Mouse (Mus musculus): ENCODE results near the gene Map2k2.
A peak's percentile ranks its signal among the peaks of the same experiment; 100 is the strongest.
"Not testable (repeated sequence)": the region's sequence is repeated elsewhere in the genome, so short reads cannot be mapped to it uniquely, and the experiment has no call there.

The Map2k2 gene

DNA sequence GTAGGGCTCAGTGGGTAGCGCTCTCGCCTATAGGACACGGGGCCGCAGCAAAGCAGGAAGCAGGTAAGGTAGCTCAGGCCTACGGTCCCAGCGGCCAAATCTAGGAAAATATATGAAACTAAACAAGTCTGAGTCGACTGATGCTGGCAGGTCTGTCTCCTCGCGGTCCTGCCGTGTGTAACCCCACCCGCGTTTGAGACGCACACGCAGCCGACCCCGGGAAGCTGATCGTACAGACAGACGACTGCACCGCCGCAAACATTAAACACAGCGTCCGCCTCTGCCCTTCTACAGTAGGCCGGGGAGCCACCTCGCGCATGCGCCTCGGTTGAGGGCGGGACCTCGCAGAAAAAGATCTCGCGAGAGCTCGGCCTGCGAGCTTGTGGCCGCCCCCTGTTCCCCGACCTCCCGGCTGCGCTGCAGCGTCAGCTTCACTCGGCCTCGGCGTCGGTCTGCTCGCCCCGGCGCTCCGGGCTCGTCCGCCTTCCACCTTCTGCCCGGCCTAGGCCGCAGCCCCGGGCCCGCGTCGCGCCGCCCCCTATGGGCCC is at the start of gene Map2k2:
Gene Map2k2, plus strand, starts transcription at position 351 of the 548 bp plus-strand sequence.
- DNase-seq: peak; percentile 95

DNA sequence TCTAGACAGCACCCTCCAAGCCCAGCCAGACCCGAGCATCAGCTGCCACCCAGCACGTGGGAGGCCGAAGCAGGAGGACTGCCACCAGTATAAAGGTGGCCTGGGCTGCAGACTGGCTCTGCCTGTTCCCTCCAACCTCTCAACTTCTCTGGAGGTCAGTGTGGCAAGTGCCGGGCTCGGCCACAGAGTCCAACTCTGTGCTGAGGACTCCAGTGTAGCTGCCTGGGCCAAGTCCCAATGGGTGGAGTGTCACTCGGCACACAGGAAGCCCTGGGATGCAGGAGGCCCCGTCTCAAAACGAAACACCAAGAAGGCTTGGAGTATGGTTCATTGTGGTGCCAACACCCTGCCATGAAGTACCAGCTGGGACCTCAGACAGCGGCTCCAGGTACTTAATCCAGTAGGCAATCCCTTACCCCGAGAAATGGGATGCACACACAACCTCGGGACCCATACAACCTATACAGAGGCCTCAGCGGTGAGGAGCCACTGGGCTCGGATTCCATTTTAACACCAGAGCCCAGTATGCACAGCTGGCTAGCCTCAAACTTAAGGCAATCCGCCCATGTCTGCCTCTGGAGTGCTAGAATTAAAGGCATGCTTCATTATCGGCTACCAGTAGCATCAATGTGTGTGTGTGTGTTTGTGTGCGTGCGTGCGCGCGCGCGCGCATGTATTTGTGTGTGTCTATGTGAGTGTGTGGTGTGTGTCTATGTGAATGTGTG is 48.1 kb upstream of the Map2k2 start:
- no peak for DNase-seq

DNA sequence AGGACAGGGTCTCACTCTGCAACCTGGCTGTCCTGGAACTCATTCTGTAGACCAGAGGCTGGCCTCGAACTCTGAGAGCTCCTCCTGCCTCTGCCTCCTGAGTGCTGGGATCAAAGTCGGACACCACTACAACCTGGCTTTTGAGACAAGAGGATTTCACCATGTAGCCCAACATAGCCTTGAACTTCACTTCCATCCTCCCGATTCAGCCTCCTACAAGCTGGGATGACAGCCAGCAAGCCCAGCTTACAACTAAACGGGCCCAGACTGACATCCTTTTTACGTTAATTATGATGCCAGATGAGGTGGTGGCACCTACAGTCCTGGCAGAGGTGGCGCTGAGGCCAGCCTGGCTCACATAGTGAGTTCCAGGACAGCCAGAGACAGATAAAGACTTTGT is 46.8 kb upstream of the Map2k2 start:
- no peak for DNase-seq

DNA sequence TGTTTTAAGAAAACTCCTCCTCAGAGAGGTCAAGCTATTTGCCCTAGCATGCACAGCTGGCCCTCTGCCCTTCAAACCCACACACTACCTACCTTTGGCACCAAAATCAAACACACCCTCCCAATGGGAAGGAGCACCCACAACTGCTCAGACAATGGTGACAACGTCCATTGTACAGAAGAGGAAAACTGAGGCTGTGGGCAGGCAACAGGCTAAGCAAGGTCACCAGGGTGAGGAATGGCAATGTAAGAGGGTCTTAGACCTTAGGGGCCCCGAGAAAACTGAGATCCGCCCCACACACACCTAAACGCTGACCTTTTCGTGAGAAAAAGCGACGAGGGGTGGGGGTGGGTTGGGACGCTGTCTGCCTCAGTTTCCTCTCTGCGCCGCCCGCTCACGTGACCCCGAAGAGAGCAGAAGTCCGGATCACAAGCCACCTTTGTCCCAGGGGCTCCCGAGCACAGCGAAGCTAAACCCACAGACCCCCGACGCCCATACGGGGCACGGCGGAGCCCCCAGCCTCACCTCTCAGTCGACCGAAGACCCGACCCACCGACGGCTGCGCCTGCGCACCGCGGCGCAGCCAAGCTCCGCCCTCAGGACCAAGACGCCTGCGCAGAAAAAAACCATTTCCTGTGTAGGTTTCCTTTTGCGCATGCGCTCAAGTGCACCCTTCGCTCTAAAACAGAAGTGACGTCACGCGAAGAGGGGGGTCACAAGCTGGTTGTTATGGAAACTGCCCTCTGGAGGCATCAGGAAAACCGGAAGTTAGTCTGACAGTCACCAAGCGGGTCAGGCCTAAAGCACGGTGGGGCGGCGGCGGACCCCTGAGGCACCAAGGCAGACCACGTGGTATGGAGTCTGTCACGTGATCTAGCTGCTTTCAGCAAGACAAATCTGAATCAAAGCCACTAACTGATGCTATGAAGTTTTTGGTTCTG is 45.8 kb upstream of the Map2k2 start, which contains the start of gene Sgta:
Gene Sgta, minus strand, starts transcription at position 579 of the 941 bp plus-strand sequence.
- peak; percentile 98 for DNase-seq

DNA sequence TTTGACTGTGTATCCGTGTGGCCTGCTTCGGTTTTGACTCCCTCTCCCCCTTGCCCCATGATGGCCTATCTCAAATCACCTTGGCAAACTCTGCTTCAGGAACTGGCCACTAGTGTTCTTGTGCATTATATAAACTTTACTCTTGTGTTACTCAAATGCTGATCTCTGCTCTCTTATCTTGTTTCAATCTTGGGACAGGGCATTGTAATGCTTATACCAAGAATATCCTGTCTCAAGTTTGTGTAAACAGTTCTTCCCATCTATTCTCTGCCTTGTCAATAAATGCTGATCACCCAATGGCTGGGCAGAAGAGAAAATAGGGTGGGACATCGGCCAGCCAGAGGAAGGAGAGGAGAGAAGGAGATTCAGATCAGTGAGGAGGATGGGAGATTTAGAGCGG is 43.0 kb upstream of the Map2k2 start:
- no peak for DNase-seq

DNA sequence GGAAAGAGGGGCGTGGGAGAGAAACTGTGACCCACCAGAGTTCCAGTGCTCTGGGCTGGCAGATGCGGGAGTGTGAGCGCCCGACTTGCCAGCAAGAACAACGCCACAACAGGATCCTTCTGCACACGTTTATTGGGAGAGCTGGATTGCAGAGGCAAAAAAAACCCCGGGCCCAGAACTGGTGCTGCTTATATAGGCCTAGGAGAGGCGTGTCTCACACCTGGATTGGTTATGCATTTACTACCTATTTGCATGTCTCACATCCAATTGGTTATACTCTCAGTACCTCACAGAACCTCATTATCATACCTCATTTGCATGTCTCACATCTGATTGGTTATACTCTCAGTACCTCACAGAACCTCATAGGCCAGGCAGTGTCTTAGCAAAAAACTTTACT is 41.2 kb upstream of the Map2k2 start:
- DNase-seq: not testable (repeated sequence)

DNA sequence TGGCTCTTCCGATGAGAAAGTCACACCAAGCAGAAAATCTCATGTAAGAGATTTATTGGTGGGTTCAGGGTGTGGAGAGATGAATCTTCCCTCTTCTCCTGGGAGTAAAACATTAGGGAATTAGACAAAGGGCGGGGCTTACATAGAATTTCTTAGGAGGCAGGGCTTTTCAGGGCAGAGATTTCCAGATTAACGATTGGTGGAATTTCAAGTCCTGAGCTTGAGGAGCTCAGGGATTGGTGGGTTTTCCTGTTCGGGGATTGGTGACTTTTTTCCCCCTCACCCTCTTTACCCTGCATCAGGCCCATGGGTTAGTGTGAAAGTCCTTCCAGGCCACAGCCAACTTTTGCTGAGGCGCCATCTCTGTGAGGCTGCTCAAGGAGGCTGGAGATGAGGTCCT is 37.0 kb upstream of the Map2k2 start:
- no peak for DNase-seq

DNA sequence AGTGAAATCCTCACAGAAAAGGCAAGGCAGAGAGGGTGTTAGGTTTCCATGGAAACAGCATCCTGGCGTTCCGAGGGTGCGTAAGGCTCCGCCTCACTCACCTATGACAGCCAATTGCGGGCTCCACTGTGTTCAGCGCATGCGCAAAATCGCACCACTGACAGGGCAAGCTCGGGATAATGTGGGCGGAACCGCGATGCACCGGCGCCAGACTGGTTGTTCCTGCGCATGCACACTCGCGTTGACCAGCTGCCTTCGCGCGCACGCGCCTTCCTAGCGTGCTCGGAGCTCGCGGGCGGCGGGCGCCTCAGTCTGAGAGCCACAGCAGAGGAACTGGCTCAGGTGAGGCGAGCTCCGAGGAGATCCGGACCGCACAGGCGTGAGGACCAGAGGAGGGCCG is 35.9 kb upstream of the Map2k2 start, which contains the start of gene Thop1:
Gene Thop1, plus strand, starts transcription at position 200 of the 400 bp plus-strand sequence.
- peak; percentile 95 for DNase-seq

DNA sequence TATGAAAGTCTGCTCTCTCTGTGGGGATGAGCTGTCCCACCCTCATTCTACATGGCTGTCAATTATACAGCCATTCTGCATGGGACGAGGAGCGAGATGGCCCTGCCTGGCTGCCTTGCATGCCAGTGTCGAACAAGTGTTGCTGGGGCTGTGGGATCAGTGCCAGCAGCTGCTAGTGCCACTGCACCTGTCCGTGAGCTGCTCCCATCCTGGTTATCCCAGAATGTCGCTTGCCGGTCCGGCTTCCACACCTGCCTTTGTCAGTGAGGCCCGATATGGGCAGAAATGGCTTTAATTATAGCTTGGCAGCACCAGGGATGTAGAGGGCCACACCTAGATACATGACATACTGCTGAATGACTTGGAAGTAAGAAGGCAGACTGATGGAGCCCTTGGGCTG is 33.4 kb upstream of the Map2k2 start:
- no peak for DNase-seq

DNA sequence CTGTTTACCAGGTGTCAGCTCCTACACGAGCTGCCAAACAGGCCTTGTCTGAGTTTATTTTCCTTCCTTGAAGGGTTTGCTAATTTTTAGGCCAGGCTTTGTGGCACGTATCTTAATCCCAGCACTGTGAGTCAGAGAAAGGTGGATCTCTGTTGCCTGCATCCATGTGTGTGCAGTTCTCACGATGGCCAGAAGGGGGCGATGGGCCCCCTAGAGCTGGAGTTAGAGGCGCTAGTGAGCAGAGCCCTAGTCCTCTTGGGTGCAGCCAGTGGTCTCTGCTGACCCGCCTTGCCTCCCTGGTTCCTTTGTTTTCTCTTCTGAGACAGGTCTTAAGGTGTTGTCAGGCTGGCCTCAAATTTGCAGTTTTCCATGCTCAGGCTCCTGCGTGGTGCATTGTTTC is 32.3 kb upstream of the Map2k2 start:
- DNase-seq: no peak

DNA sequence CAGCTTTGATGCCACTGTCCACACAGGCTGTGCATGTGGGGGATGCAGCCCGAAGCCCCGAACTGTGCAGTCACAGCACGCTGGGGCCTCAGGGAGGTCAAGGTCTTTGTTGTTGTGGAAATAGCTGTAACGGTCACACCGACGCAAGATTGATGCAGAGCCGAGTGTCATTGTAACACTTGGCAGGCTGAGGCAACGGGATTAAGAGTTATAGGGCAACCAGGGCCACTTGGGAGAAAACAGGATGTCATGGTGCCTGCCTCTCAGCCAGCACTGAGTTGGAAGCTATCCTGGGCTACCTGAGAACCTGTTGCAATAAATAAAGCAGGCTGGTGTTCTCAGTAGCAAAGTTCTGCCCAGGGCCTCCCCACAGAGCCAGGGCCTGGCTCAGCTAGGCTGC is 30.0 kb upstream of the Map2k2 start:
- DNase-seq: no peak

DNA sequence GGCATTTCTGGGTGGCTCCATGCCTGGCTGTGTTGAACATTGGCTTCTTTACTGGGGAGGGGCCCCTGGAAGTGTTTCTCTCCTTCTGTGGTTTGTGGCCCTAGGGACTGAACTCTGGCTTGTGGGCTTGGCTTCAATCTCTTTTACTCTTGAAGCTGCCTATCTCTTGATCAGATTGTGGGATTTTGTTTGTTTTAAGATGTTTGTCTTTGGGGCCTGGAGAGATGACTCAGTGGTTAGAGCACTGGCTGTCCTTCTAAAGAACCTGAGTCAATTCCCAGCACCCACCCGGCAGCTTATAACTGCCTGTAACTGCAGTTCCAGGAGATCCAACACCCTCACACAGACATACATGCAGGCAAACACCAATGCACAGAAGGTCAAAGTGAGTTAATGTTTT is 29.4 kb upstream of the Map2k2 start:
- no peak for DNase-seq

DNA sequence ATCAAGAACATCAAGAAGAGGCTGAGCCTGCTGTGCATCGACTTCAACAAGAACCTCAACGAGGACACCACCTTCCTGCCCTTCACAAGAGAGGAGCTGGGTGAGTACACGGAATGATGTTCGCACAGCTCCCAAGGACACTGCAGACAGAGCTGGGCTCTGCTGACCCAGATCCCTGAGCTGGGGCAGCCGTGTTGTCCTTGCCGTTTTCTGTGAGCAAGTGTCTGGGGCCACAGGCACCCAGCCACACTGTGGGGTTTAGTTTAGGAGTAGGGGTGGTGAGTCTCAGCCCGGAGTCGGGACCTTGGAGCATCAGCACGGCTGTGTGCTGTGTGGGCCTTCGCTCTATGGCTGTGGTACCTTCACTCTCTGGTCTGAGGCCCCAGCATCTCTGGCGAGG is 27.8 kb upstream of the Map2k2 start:
- no peak for DNase-seq

DNA sequence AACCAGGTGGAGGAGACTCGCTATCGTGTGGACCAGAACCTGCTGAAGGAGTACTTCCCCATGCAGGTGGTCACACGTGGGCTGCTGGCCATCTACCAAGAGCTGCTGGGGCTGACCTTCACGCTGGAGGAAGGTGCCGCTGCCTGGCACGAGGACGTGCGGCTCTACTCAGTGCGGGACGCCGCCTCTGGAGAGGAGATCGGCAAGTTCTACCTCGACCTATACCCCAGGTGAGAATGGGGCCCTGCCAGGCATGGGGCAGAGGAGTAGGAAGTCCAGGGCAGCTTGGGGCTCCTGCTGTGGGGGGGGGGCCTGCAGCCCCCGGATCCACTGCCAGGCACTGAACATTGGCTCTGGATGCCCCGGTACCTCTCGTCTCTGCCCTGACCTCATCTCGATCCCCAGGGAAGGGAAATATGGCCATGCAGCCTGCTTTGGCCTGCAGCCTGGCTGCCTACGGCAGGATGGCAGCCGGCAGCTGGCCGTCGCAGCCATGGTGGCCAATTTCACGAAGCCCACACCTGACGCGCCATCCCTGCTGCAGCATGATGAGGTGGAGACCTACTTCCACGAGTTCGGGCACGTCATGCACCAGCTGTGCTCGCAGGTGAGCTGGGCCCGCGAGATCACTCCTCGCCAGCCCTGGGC is 25.6 kb upstream of the Map2k2 start:
- no peak for DNase-seq

DNA sequence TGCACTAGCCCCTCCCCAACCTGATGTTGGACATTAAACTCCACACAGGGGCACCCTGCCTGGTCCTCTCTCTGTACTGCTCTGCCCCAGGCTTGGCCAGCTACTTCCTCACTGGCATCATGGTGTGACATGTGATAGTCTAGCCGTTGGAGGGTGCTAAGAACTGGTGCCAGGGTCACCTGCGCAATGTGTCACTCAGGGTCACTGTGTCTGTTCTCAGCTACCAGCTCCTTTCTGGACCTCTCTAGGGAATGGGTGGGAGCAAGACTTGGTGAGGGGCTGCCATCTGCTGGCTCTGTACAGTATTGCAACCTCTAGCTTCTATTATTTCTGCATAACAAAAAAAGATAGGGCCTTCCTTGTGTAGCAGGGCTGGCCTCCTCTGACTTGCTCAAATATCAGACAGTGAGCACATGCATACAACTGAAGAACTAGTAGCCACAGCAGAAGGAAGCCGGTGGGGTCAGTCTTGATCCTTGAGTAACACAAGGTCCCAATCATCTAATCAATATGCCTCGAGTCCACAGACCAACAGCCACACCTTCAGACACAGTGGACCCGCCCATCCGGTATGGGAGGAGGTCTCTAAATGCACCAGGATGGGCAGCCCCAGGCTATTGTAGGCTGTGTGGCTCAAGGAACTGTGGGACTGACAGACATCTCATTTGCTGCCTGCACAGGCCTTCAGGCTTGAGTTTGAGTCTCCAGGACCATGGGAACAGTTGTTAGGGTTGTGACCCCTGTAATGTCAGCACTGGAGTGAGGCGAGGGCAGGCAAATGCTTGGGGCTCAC is 23.4 kb upstream of the Map2k2 start:
- peak; percentile 79 for DNase-seq

DNA sequence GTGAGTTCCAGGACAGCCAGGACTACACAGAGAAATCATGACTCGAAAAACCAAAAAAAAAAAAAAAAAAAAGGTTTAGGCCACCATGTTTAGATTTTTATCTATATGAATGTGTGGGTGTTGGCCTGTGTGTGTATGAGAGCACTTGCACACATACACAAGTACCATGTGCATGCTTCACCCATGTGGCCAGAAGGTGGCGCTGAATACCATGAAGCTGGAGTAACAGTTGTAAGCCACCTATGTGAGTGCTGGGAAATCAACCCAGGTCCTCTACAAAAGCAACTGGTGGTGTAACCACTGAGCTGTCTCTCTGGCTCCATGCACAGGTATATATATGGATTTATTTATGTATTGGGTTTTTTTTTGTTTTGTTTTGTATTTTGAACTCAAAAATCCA is 18.7 kb upstream of the Map2k2 start:
- DNase-seq: no peak

DNA sequence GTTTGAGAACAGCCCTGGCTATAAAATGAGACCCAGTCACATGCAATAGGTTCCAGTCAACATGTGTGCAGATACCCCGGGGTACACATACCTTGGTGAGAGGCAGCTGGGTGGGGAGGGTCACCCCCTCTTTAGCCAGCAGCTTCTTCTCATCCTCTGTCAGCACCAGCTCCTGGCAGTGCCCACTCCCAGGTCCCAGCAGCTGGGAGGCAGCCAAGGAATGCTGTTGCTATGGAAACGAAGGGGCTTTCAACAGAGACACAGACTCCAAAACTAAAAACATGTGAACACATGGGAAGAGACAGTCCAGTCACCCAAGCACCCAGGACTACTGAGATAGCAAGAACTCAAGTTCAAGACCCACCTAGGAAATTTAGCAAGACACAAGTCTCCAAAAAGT is 16.5 kb upstream of the Map2k2 start:
- peak; percentile 78 for DNase-seq

DNA sequence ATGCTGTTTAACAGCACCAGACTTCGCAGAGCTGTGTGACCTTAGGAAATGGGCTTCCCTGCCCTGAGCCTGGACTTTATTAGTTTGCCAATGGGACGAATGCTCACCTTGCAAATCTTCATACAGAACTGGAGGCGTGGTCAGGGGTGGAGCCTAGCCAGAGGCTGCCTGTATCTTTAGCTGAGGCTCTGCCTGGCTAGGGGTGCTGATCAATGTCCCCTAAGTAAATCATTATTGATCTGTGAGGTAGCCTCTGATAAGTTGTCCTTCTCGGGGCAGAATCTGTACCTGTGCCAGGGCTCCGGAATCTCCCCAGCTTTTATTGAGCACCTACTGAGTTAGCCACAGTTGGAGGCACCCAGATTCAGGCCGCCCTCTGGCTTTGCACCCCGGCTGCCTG is 15.1 kb upstream of the Map2k2 start:
- no peak for DNase-seq

DNA sequence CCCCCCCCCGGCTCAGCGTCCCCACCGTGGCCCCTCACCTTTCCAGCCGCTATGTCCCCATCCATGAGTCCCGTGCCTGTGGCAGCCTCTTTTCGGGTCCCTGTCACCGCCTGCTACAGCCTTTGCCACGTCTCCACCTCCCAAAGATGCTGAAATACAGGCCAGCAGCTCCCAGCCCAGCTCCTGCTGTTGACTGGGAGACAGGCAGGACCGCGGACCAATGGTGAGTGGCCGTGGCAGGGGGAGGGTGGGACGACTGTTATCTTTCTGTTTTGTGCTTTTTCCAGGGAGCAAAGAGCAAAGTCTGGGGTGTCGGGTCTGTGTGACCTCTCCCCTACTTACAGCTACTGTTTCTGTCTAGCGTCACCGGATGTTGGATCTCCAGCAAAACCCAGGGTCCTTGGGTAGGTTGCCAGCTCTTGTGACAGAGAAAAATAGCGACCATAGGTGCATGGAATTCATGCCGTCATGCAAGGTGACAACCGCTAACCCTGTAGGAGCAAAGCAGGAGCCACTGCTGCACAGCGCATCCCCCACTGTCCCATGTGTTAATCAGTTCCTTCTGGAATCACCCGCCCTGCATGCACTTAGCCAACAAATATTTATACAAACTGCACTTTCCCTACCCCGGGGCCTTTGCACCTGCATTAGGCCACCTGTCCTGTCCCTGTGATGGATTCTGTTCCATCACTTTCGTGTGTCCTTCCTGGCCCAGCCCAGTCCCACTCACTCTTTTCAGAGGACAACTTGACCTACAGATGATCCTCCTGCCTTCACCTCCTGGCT is 13.1 kb upstream of the Map2k2 start:
- DNase-seq: peak; percentile 33

DNA sequence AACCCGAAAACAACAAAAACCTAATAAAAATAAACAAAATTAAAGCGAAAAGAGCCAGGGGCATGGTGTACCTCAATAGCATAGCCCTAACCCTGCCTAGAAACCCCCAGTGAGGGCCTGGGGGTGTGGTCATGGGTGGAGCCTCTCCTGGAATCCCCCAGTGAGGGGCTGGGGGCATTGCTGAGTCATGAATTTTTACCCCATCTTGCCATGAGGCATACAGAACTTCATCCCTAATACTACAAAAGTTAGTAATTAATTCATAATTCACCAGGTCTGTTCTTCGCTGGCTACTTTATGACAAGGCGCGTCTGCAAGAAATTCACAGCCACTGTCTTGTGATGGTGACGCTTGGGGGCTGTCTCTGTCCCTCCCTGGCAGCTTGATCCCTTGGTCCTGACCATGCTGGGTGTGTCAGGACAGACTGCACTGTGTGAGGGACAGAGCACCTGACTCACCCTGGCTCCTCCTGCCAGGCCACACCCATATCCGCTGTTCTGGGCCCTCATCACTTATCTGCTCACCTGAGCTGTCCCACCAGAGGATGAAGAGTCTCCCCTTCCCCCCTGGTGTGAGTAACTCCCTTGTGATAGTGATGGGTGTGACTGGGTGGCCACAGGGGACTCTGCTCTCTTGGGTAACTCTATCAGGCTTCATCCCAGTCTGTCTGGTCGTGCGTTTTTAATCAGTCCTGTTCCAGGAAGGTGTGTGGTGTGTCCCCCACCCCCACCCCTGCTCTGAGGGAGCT is 10.6 kb upstream of the Map2k2 start:
- no peak for DNase-seq

All from right cerebral cortex, postnatal 4 days (tissue).